Mouse (Mus musculus): Measurements from ENCODE around the gene Kcnk10. TPM values are rescaled to one million over a fixed set of nuclear protein-coding genes. Genes with fewer than 3 reads are reported as not detected.

The Kcnk10 gene
- polyA plus RNA-seq, 1 experiment from 2014 or later: 0.74 TPM

GRCm38 (mm10) chr12:98614910-98615508 lies 36.9 kb upstream of the Kcnk10 start:
- whole genome bisulfite sequencing: 73% methylated on average over 3 of the region's 3 CpGs
- Histone ChIP-seq H3K36me3 (ENCODE audit: control insufficient read depth, insufficient read depth) (no peaks in the 10 kb centered on the region), H3K4me2 (replicated peaks; ENCODE audit: low read depth) (no peak overlapping the region), H3K4me1 (replicated peaks; ENCODE audit: control insufficient read depth, insufficient read depth, low read length) (no peaks in the 10 kb centered on the region), H3K27ac (ENCODE audit: low read depth, low read length) (no peak overlapping the region), H3K27me3 (replicated peaks; ENCODE audit: control insufficient read depth, insufficient read depth, low read length) (no peaks in the 10 kb centered on the region), H3K9me3 (ENCODE audit: control insufficient read depth) (no peaks in the 10 kb centered on the region), H3K4me3 (ENCODE audit: low read depth, low read length) (no peak overlapping the region), H3K9ac (ENCODE audit: low read depth, low read length) (no peak overlapping the region)
- TF ChIP-seq CTCF (IDR thresholded peaks at IDR 0.05; ENCODE audit: low read depth): no peak
- ATAC-seq: no peak

- no peak for ATAC-seq
- no peaks in the 10 kb centered on the region for H3K4me1 ChIP-seq (replicated peaks; ENCODE audit: control insufficient read depth, insufficient read depth, low read length)
- H3K4me2 ChIP-seq (replicated peaks; ENCODE audit: low read depth): no peak overlapping the region
- no peaks in the 10 kb centered on the region for H3K9me3 ChIP-seq (ENCODE audit: control insufficient read depth)
- no peak overlapping the region for H3K4me3 ChIP-seq (ENCODE audit: low read depth, low read length)
- H3K27ac ChIP-seq (ENCODE audit: low read depth, low read length): no peak overlapping the region
- no peak for TF ChIP-seq CTCF (IDR thresholded peaks at IDR 0.05; ENCODE audit: low read depth)
- no peak overlapping the region for H3K9ac ChIP-seq (ENCODE audit: low read depth, low read length)
- WGBS: 64% methylated on average over 3 of the region's 3 CpGs
- no peaks in the 10 kb centered on the region for H3K36me3 ChIP-seq (ENCODE audit: control insufficient read depth, insufficient read depth)
- no peaks in the 10 kb centered on the region for H3K27me3 ChIP-seq (replicated peaks; ENCODE audit: control insufficient read depth, insufficient read depth, low read length)
Measured at GRCm38 (mm10) chr12:98610341-98610740, 32.2 kb upstream of the Kcnk10 start.

- Histone ChIP-seq H3K4me3 (ENCODE audit: low read depth, low read length) (no peak overlapping the region), H3K9me3 (ENCODE audit: control insufficient read depth) (no peaks in the 10 kb centered on the region), H3K4me1 (replicated peaks; ENCODE audit: control insufficient read depth, insufficient read depth, low read length) (no peaks in the 10 kb centered on the region), H3K27me3 (replicated peaks; ENCODE audit: control insufficient read depth, insufficient read depth, low read length) (no peaks in the 10 kb centered on the region), H3K9ac (ENCODE audit: low read depth, low read length) (no peak overlapping the region), H3K27ac (ENCODE audit: low read depth, low read length) (no peak overlapping the region), H3K36me3 (ENCODE audit: control insufficient read depth, insufficient read depth) (no peaks in the 10 kb centered on the region), H3K4me2 (replicated peaks; ENCODE audit: low read depth) (no peak overlapping the region)
- 72% methylated on average over 5 of the region's 5 CpGs for WGBS
- no peak for ATAC-seq
- no peak for TF ChIP-seq CTCF (IDR thresholded peaks at IDR 0.05; ENCODE audit: low read depth)
Measured at GRCm38 (mm10) chr12:98606595-98607290, 28.6 kb upstream of the Kcnk10 start.

GRCm38 (mm10) chr12:98605264-98605663 lies 27.2 kb upstream of the Kcnk10 start:
- WGBS: 69% methylated on average over 1 of the region's 1 CpGs
- Histone ChIP-seq H3K27ac (ENCODE audit: low read depth, low read length) (no peak overlapping the region), H3K4me3 (ENCODE audit: low read depth, low read length) (no peak overlapping the region), H3K36me3 (ENCODE audit: control insufficient read depth, insufficient read depth) (no peaks in the 10 kb centered on the region), H3K4me1 (replicated peaks; ENCODE audit: control insufficient read depth, insufficient read depth, low read length) (no peaks in the 10 kb centered on the region), H3K9ac (ENCODE audit: low read depth, low read length) (no peak overlapping the region), H3K27me3 (replicated peaks; ENCODE audit: control insufficient read depth, insufficient read depth, low read length) (no peaks in the 10 kb centered on the region), H3K4me2 (replicated peaks; ENCODE audit: low read depth) (no peak overlapping the region), H3K9me3 (ENCODE audit: control insufficient read depth) (no peaks in the 10 kb centered on the region)
- ATAC-seq: no peak
- TF ChIP-seq CTCF (IDR thresholded peaks at IDR 0.05; ENCODE audit: low read depth): no peak

GRCm38 (mm10) chr12:98602114-98602513 lies 24.0 kb upstream of the Kcnk10 start:
- Histone ChIP-seq H3K4me1 (replicated peaks; ENCODE audit: control insufficient read depth, insufficient read depth, low read length) (no peaks in the 10 kb centered on the region), H3K4me3 (ENCODE audit: low read depth, low read length) (no peak overlapping the region), H3K27ac (ENCODE audit: low read depth, low read length) (no peak overlapping the region), H3K27me3 (replicated peaks; ENCODE audit: control insufficient read depth, insufficient read depth, low read length) (no peaks in the 10 kb centered on the region), H3K4me2 (replicated peaks; ENCODE audit: low read depth) (no peak overlapping the region), H3K9ac (ENCODE audit: low read depth, low read length) (no peak overlapping the region), H3K9me3 (ENCODE audit: control insufficient read depth) (no peaks in the 10 kb centered on the region), H3K36me3 (ENCODE audit: control insufficient read depth, insufficient read depth) (no peaks in the 10 kb centered on the region)
- WGBS: 30% methylated on average over 6 of the region's 6 CpGs
- ATAC-seq: no peak
- TF ChIP-seq CTCF (IDR thresholded peaks at IDR 0.05; ENCODE audit: low read depth): no peak

GRCm38 (mm10) chr12:98600861-98601260 lies 22.8 kb upstream of the Kcnk10 start:
- H3K4me3 ChIP-seq (ENCODE audit: low read depth, low read length): no peak overlapping the region
- no peaks in the 10 kb centered on the region for H3K36me3 ChIP-seq (ENCODE audit: control insufficient read depth, insufficient read depth)
- no peak overlapping the region for H3K9ac ChIP-seq (ENCODE audit: low read depth, low read length)
- TF ChIP-seq CTCF (IDR thresholded peaks at IDR 0.05; ENCODE audit: low read depth): no peak
- no peak overlapping the region for H3K27ac ChIP-seq (ENCODE audit: low read depth, low read length)
- H3K4me1 ChIP-seq (replicated peaks; ENCODE audit: control insufficient read depth, insufficient read depth, low read length): no peaks in the 10 kb centered on the region
- H3K9me3 ChIP-seq (ENCODE audit: control insufficient read depth): no peaks in the 10 kb centered on the region
- H3K4me2 ChIP-seq (replicated peaks; ENCODE audit: low read depth): no peak overlapping the region
- 84% methylated on average over 5 of the region's 5 CpGs for WGBS
- ATAC-seq: no peak
- no peaks in the 10 kb centered on the region for H3K27me3 ChIP-seq (replicated peaks; ENCODE audit: control insufficient read depth, insufficient read depth, low read length)
